Mouse (Mus musculus) adrenal gland, postnatal 0 days (tissue): ENCODE results near the gene Gm3435. TPM values are rescaled to one million over a fixed set of nuclear protein-coding genes. Genes with fewer than 3 reads are reported as not detected.

Experiments used
- polyA plus RNA-seq: library from polyadenylated mRNA; unstranded; fragments of >200 nt; fragmentation: Nextera tagmentation; extraction: Ambion mirVana; gene quantifications from 2 replicates; pipeline ENCODE4 v1.2.1, GENCODE M21; 2015

The Gm3435 gene
- polyA plus RNA-seq = 10.1 and 13.6 TPM in 2 replicates

DNA sequence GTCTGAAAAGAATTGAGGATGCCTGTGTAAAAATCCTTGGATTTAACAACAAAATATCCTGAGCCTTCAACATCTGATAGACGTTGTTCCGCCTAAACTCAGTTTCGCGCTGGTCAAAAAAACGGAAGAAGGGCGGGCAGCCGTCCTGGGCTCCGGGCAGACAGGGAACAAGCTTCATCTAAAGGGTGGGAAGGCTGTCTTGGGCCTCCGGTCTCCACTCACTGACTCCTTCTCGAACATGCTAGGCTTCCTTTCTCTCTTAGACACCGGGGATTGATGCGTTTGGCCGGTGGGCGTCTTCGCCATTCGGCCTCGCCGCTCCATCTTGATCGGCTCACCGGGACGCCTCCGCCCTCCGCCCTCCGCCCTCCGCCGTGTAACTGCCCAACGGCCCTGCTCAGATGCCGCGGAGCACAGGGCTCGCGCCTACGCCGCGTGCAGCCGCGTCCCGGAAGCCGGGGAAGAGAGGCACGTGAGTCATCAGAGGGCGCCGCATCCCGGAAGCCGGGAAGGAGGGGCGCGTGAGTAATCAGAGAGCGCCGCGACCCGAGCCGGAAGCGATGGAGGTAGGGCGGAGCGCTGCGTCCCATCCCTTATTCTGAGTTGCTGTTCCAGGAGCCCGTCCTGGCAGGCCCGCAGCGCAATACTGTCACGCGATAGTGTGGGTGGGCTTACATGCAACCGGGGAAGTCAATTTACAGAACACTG is at the start of gene Gm3435:
TSS of gene Gm3435 (plus strand) at position 471 of the 708 bp plus-strand sequence.

DNA sequence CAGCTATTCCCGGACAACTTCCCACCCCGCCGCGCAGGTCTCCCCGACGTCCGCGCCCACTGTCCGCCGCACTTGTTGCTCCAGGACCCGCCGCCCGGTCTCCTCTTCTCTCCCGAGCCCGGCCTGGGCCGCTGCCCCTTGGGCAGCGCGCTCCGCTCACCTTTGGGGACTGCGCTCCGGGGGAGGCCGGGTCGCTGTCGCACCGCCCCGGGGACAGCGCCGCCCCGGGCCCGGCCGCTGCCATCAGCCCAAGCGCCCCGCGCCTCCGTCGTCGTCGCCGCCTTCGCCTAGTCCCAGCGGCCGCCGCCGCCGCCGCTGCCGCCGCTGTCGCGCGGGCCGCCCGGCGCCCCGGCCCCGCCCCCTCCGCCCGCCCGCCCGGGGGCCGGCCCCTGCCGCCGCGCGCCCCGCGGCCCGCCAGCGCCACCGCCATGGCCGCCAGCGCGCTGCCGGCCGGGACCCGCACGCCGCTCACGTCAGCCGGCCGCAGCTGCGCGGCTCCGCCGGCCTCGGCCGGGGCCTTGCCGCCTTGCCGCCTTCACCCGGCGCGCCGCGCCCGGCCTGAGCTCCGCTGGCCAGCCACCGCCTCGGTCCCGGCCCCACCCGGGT is 48.9 kb upstream of the Gm3435 start, which contains the start of gene Phf10:
TSS of gene Phf10 (minus strand) at position 323 of the 606 bp plus-strand sequence.

DNA sequence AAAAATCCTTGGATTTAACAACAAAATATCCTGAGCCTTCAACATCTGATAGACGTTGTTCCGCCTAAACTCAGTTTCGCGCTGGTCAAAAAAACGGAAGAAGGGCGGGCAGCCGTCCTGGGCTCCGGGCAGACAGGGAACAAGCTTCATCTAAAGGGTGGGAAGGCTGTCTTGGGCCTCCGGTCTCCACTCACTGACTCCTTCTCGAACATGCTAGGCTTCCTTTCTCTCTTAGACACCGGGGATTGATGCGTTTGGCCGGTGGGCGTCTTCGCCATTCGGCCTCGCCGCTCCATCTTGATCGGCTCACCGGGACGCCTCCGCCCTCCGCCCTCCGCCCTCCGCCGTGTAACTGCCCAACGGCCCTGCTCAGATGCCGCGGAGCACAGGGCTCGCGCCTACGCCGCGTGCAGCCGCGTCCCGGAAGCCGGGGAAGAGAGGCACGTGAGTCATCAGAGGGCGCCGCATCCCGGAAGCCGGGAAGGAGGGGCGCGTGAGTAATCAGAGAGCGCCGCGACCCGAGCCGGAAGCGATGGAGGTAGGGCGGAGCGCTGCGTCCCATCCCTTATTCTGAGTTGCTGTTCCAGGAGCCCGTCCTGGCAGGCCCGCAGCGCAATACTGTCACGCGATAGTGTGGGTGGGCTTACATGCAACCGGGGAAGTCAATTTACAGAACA is 31.5 kb upstream of the Gm3435 start, which contains the start of the genes 9030025P20Rik and Gm3417:
TSS of gene 9030025P20Rik (plus strand) at position 107 of the 677 bp plus-strand sequence.
TSS of gene Gm3417 (minus strand) at position 429 of the 677 bp plus-strand sequence.

DNA sequence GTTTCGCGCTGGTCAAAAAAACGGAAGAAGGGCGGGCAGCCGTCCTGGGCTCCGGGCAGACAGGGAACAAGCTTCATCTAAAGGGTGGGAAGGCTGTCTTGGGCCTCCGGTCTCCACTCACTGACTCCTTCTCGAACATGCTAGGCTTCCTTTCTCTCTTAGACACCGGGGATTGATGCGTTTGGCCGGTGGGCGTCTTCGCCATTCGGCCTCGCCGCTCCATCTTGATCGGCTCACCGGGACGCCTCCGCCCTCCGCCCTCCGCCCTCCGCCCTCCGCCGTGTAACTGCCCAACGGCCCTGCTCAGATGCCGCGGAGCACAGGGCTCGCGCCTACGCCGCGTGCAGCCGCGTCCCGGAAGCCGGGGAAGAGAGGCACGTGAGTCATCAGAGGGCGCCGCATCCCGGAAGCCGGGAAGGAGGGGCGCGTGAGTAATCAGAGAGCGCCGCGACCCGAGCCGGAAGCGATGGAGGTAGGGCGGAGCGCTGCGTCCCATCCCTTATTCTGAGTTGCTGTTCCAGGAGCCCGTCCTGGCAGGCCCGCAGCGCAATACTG is 31.3 kb downstream of the Gm3435 start, which contains the start of the genes Ermard, Tcte3 and Gm3448:
TSS of gene Ermard (plus strand) at position 34 of the 555 bp plus-strand sequence.
TSS of gene Tcte3 (minus strand) at position 314 of the 555 bp plus-strand sequence.
TSS of gene Gm3448 (minus strand) at position 363 of the 555 bp plus-strand sequence.

Other genes starting within 250 kb of the Gm3435 start
- gene Wdr27, start 67.0 kb upstream of the Gm3435 start, polyA plus RNA-seq = 30.4 and 37.2 TPM in 2 replicates
- 47.4 and 48.2 TPM in 2 replicates for gene 1600012H06Rik, start 67.0 kb upstream of the Gm3435 start, polyA plus RNA-seq
- gene Phf10, start 48.9 kb upstream of the Gm3435 start, polyA plus RNA-seq = 20.7 and 33.5 TPM in 2 replicates
- gene 9030025P20Rik, start 31.7 kb upstream of the Gm3435 start, polyA plus RNA-seq = 4.7 and 12.5 TPM in 2 replicates
- 1.4 TPM in 1 of 2 replicates, not detected in the other for gene Gm3417, start 31.4 kb upstream of the Gm3435 start, polyA plus RNA-seq
- 30.3 and 63.1 TPM in 2 replicates for gene Ermard, start 31.0 kb downstream of the Gm3435 start, polyA plus RNA-seq
- 2.6 and 4.3 TPM in 2 replicates for gene Tcte3, start 31.3 kb downstream of the Gm3435 start, polyA plus RNA-seq
- gene Gm3448, start 31.4 kb downstream of the Gm3435 start, polyA plus RNA-seq = 1.4 and 2.3 TPM in 2 replicates